Mouse (Mus musculus) layer of hippocampus, adult 2 months (tissue): ENCODE data around the gene Atf2. TPM values are rescaled to one million over a fixed set of nuclear protein-coding genes. Genes with fewer than 3 reads are reported as not detected.
"Not testable (repeated sequence)": the region's sequence is repeated elsewhere in the genome, so short reads cannot be mapped to it uniquely, and the experiment has no call there.

Experiments
- DNase-seq, 2 experiments: peaks; one replicate each; pipeline ENCODE4 v3.0.0; 2022; ENCODE audit warnings: low spot score in 2 of 2
- H3K27ac ChIP-seq: fragments of 200-600 bp; 2 replicates; pipeline ENCODE4 v1.8.1; 2022
- H3K4me3 ChIP-seq: fragments of 200-600 bp; 2 replicates; pipeline ENCODE4 v1.8.1; 2022; ENCODE audit warnings: mild to moderate bottlenecking
- CTCF ChIP-seq: fragments of 200-600 bp; conservative IDR thresholded peaks from 2 replicates; pipeline ENCODE4 v1.8.1; 2022; ENCODE audit warnings: antibody characterized with exemption, mild to moderate bottlenecking, moderate library complexity
- total RNA-seq, 2 experiments: library from RNA; stranded (reverse); gene quantifications; 2 replicates each; pipeline ENCODE4 v1.2.3; 2021

Gene Atf2
- total RNA-seq, 2 experiments from 2014 or later = 137 to 151 TPM

GRCm38 (mm10) chr2:73834406-73835015, 57.9 kb downstream of the Atf2 start:
- H3K27ac ChIP-seq = no peak overlapping the region
- no peak for DNase-seq
- no peak for TF ChIP-seq CTCF
- no peak overlapping the region for H3K4me3 ChIP-seq

GRCm38 (mm10) chr2:73833284-73833683, 59.2 kb downstream of the Atf2 start:
- no peak overlapping the region for H3K27ac ChIP-seq
- no peak for TF ChIP-seq CTCF
- no peak for DNase-seq
- no peak overlapping the region for H3K4me3 ChIP-seq

GRCm38 (mm10) chr2:73818742-73819141, 73.7 kb downstream of the Atf2 start:
- 0 out of 2 replicates have a peak, but pooled peaks have one; percentile 3 for TF ChIP-seq CTCF
- DNase-seq = no peak
- no peak overlapping the region for H3K27ac ChIP-seq
- H3K4me3 ChIP-seq = no peak overlapping the region

- no peak overlapping the region for H3K27ac ChIP-seq
- peak; percentile 51 for TF ChIP-seq CTCF
- no peak overlapping the region for H3K4me3 ChIP-seq
- DNase-seq = no peak
Measured at GRCm38 (mm10) chr2:73807609-73808008, 84.8 kb downstream of the Atf2 start.

- not testable (repeated sequence) for H3K4me3 ChIP-seq, H3K27ac ChIP-seq, DNase-seq
Measured at GRCm38 (mm10) chr2:73800127-73800526, 92.3 kb downstream of the Atf2 start.

GRCm38 (mm10) chr2:73798786-73799185, 93.7 kb downstream of the Atf2 start:
- no peak for TF ChIP-seq CTCF
- DNase-seq = no peak
- no peak overlapping the region for H3K4me3 ChIP-seq

GRCm38 (mm10) chr2:73798136-73798535, 94.3 kb downstream of the Atf2 start:
- Histone ChIP-seq H3K4me3 (no peak overlapping the region), H3K27ac (no peak overlapping the region)
- no peak for DNase-seq
- no peak for TF ChIP-seq CTCF

More at GRCm38 (mm10) chr2:73798786-73799185, 93.7 kb downstream of the Atf2 start:
- no peak overlapping the region for H3K27ac ChIP-seq

- Histone ChIP-seq H3K27ac (no peak overlapping the region), H3K4me3 (no peak overlapping the region)
- TF ChIP-seq CTCF = peak; percentile 50
- DNase-seq = no peak
Measured at GRCm38 (mm10) chr2:73791846-73792630, 100.4 kb downstream of the Atf2 start.

GRCm38 (mm10) chr2:73790332-73790731, 102.1 kb downstream of the Atf2 start:
- TF ChIP-seq CTCF = no peak
- no peak overlapping the region for H3K4me3 ChIP-seq
- DNase-seq = no peak
- H3K27ac ChIP-seq = no peak overlapping the region

GRCm38 (mm10) chr2:73788395-73788794, 104.0 kb downstream of the Atf2 start:
- Histone ChIP-seq H3K4me3 (no peak overlapping the region), H3K27ac (no peak overlapping the region)
- no peak for DNase-seq
- no peak for TF ChIP-seq CTCF

GRCm38 (mm10) chr2:73782371-73782905, 110.0 kb downstream of the Atf2 start:
- TF ChIP-seq CTCF = no peak
- DNase-seq = no peak
- H3K4me3 ChIP-seq = no peak overlapping the region
- H3K27ac ChIP-seq = no peak overlapping the region

- no peak overlapping the region for H3K27ac ChIP-seq
- DNase-seq = no peak
- H3K4me3 ChIP-seq = no peak overlapping the region
- TF ChIP-seq CTCF = no peak
Measured at GRCm38 (mm10) chr2:73780321-73781010, 112.0 kb downstream of the Atf2 start.

- no peak overlapping the region for H3K27ac ChIP-seq
- TF ChIP-seq CTCF = no peak
Measured at GRCm38 (mm10) chr2:73779796-73780195, 112.6 kb downstream of the Atf2 start.

More at GRCm38 (mm10) chr2:73779796-73780195, 112.6 kb downstream of the Atf2 start:
- no peak for DNase-seq
- H3K4me3 ChIP-seq = no peak overlapping the region
